Mouse (Mus musculus) lung, adult 2 months (tissue): ENCODE measurements around the gene Ryr3.

Experiments
- CTCF ChIP-seq: fragments of 200-500 bp; IDR thresholded peaks from 2 replicates; pipeline ENCODE4 v1.5.1; 2011; ENCODE audit warnings: mild to moderate bottlenecking, low read length, control low read depth; ENCODE audit not compliant: insufficient read depth
- POLR2A ChIP-seq: fragments of 200-500 bp; IDR thresholded peaks from 2 replicates; pipeline ENCODE4 v1.6.1; 2011; ENCODE audit warnings: low read depth, mild to moderate bottlenecking, control low read depth, low read length, borderline replicate concordance; ENCODE audit errors: extremely low read depth

GRCm38 (mm10) chr2:112595807-112596206, 621.1 kb downstream of the Ryr3 start:
- TF ChIP-seq CTCF (no peak), POLR2A (no peak)
